Mouse (Mus musculus) adrenal gland, postnatal 14 days (tissue): ENCODE data around the gene Bysl. TPM values are rescaled to one million over a fixed set of nuclear protein-coding genes. Genes with fewer than 3 reads are reported as not detected.

ENCODE experiments used
- total RNA-seq: library from RNA; stranded (reverse); gene quantifications from 2 replicates; pipeline ENCODE4 v1.2.3, GENCODE M21; 2021

Gene Bysl
- total RNA-seq, 1 experiment from 2014 or later, result 19.7 TPM

Other genes with a start within 250 kb of the Bysl start
- gene Mrps10, start 242.6 kb downstream of the Bysl start, total RNA-seq, result 45.8 and 49.4 TPM in 2 replicates
- 0.79 and 1.0 TPM in 2 replicates for gene Guca1b, start 226.1 kb downstream of the Bysl start, total RNA-seq
- 1.1 TPM in 2 replicates for gene Guca1a, start 210.9 kb downstream of the Bysl start, total RNA-seq
- gene AI661453, start 174.9 kb downstream of the Bysl start, total RNA-seq, result 1.4 and 1.7 TPM in 2 replicates
- gene 1700001C19Rik, start 174.1 kb downstream of the Bysl start, total RNA-seq, result 0.82 TPM in 1 of 2 replicates, not detected in the other
- 22.9 and 23.9 TPM in 2 replicates for gene Taf8, start 109.2 kb downstream of the Bysl start, total RNA-seq
- 228 and 248 TPM in 2 replicates for gene Ccnd3, start 106.4 kb downstream of the Bysl start, total RNA-seq
- gene Med20, start 90 bp upstream of the Bysl start, total RNA-seq, result 39.3 and 39.8 TPM in 2 replicates
- gene Gm20517, start 97 bp upstream of the Bysl start, total RNA-seq, result 3.0 and 3.3 TPM in 2 replicates
- gene Usp49, start 19.2 kb upstream of the Bysl start, total RNA-seq, result 6.8 and 7.8 TPM in 2 replicates
- gene Tomm6, start 76.9 kb upstream of the Bysl start, total RNA-seq, result 196 and 198 TPM in 2 replicates
- gene Frs3, start 77.5 kb upstream of the Bysl start, total RNA-seq, result 3.8 and 4.8 TPM in 2 replicates
- gene Gm21981, start 83.0 kb upstream of the Bysl start, total RNA-seq, result 0.90 and 1.4 TPM in 2 replicates
- 4.5 and 4.8 TPM in 2 replicates for gene Prickle4, start 83.2 kb upstream of the Bysl start, total RNA-seq
- not detected in 2 replicates for gene Pgc, start 115.3 kb upstream of the Bysl start, total RNA-seq
- gene Tfeb, start 125.5 kb upstream of the Bysl start, total RNA-seq, result 18.9 and 22.3 TPM in 2 replicates
- 3.9 and 4.3 TPM in 2 replicates for gene Mdfi, start 223.2 kb upstream of the Bysl start, total RNA-seq